Mouse (Mus musculus): ENCODE measurements around the gene Arhgef15. TPM values are rescaled to one million over a fixed set of nuclear protein-coding genes. Genes with fewer than 3 reads are reported as not detected.
A peak's percentile ranks its signal among the peaks of the same experiment; 100 is the strongest.
"Not testable (repeated sequence)": the region's sequence is repeated elsewhere in the genome, so short reads cannot be mapped to it uniquely, and the experiment has no call there.

Gene Arhgef15
- total RNA-seq, 2 experiments from 2014 or later: 18.5 to 19.5 TPM

DNA sequence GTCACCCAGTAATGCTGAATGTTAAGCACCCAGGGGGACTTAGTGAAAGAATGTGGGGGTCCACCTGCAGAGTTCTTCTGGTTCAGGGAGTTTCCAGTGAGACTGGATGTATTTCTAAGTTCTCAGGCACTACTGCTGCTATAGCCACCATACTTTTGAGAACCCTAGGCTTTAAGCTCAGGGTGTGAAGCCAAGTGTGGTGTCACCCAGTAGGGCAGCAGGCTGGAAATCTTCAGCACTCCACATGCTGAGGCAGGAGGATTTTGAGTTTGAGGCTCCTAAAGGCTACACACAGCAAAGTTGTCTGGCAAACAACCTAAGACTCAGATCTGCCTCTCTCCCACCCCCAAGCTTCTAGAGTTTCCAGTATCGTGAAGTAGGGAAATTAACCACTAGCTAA lies 9.3 kb upstream of the Arhgef15 start:
- no peak for DNase-seq (ENCODE audit: low spot score in 2 of 2)

DNA sequence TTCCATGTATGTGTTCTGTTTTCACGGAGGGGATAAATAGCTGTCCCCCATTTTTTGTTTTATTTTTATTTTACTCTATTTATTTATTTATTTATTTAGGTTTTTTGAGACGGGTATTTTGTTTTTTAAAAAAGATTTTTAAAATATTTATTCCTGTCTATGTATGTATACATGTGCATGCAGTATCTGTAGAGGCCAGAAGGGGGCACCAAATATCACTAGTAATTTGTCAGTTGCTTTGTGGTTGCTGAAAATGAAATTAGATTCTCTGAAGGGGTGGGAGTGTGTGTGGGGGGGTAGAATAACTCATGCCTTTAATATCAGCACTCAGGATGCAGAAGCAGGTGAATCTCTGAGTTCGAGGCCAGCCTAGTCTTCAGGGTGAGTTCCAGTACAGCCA lies 8.6 kb upstream of the Arhgef15 start:
- DNase-seq (ENCODE audit: low spot score in 2 of 2): peak in 1 of 2 experiments; percentile 59

DNA sequence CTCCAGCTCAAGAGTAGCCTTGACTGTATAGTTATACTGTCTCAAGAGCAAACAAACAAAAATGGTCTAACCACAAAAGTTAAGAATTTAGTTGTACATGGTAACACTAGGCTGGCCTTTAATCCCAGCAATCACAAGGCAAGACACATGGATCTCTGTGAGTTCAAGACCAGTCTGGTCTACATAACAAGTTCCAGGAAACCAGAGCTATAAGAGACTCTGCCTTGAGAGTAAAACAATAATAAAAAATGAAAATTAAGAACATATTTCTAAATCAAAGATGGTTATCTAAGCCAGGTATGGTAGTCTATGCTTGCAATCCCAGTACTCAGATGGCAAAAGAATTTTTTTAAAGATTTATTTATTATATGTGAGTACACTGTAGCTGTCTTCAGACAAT lies 7.8 kb upstream of the Arhgef15 start:
- DNase-seq (ENCODE audit: low spot score in 2 of 2): no peak

DNA sequence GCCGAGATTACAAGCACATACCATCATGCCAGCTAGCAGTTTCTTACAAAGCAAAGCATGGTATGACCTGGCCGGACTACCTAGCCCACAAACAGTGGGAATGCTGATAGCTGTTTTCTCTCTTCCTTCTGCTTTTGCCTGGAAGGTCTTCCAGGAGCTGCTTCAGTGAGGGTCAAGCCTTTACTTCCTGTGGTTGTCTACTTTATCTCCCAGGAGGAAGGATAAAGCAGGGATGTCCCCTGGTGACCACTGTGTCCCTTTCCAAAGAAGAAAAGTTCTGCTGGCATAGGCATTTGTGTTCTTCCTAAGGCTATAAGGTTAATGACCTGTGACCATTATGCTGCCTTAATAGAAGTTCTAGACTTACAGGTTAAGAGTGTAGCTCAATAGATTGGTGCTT lies 6.1 kb upstream of the Arhgef15 start:
- no peak for DNase-seq (ENCODE audit: low spot score in 2 of 2)

DNA sequence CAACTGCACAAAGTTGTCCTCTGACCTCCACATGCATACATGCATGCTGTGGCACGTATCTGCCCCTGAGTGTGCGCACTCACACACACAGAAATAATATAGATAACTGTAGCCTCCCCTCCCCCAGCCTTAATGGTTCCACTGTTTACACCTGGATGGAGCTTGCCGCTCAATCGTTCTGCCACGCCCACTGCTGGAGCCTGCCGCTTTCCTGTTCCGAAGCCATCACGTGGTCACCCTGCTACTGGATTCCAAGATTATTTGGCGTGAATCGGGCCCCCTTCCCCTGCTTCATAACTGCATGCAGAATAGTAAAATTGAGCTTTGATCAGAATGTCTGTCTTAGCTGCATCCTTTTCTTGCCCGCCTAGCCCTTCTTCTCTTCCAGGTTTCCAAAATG lies 4.9 kb upstream of the Arhgef15 start:
- DNase-seq (ENCODE audit: low spot score in 2 of 2): not testable (repeated sequence)

DNA sequence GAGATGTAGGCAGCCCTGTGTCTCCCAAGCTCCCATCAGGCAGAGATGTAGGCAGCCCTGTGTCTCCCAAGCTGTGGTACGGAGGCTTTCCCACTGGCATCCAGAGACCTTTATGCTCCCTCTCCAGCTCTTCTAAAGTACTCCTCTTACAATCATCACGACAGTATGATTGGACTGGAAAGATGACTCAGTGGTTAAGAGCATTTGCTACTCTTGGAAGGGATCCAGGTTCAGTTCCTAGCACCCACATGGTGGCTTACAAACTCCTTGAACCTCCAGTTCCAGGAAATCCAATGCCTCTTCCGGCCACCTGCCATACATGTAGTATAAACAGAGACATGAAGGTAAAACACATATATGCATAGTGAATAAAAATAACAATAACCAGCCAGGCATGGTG lies 4.3 kb upstream of the Arhgef15 start:
- no peak for DNase-seq (ENCODE audit: low spot score in 2 of 2)

DNA sequence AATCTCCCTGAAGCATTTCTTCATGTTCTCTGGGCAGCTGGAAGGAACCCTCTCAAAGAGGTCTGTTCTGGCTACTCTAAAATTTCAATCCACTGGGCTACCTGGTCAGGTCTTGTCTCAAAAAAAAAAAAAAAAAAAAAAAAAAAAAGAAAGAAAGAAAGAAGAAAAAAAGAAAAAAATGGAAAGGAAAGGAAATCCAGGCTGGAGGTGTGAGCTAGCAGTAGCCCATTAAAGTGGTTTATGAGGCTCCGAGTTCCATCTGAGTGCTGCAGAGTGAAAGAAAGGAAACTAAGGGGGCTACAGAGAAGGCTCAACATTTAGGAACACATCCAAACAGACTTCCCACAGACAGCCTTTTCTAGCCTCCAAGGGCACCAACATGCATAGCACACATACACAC lies 691 bp upstream of the Arhgef15 start:
- no peak for DNase-seq (ENCODE audit: low spot score in 2 of 2)

DNA sequence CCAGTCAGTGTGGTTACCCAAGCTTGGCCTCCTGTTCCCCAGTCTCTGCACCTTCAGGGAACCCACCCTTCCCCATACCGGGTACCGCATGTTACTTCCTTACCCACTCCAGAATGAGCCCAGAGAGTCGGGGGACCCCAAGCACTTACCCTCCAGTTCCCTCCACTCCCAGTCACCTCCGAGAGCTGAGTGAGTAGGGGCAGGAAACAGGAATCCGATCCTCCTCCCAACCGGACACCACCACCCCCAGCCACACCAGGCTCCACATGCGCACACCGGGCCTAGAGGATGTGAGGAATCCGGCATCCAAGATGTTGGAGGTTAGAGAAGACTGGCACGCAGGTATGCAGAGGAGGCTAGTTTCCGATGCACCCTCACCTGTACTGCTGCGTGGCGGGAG lies 583 bp downstream of the Arhgef15 start:
- no peak for DNase-seq (ENCODE audit: low spot score in 2 of 2)

DNA sequence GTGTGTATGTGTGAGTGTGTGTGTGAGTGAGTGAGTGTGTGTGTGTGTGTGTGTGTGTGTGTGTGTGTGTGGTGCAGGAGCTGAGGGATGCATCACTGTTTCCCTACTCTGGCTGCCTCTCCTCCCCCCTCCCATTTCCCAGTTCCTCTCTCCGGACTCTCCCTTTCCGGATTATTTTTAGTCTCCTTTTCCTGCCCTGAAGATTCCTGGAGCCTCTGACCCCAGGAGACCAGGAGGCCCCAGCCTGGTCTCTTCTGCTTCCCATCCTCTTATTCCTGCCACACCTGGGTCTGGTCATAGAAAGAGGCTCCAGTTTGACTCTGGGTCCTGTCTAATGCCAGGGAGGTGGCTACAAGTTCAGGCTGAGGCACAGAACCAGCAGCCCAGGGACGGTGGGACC lies 1.2 kb downstream of the Arhgef15 start:
- no peak for DNase-seq (ENCODE audit: low spot score in 2 of 2)

DNA sequence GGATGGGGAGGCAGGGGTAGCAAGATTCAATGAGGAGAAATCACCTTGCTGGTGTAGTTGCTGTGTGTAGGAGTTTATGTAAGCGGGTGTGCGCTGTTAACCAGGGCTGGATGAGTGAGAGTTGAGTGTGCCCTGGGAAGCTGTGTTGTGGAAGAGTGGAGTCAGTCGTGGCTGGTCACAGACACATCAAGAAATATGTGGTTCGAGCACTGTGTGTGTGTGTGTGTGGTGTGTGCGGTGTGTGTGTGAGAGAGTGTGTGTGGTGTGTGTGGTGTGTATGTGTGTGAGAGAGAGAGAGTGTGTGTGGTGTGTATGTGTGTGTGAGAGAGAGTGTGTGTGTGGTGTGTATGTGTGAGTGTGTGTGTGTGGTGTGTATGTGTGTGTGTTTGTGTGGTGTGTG lies 1.8 kb downstream of the Arhgef15 start:
- DNase-seq (ENCODE audit: low spot score in 2 of 2): no peak

DNA sequence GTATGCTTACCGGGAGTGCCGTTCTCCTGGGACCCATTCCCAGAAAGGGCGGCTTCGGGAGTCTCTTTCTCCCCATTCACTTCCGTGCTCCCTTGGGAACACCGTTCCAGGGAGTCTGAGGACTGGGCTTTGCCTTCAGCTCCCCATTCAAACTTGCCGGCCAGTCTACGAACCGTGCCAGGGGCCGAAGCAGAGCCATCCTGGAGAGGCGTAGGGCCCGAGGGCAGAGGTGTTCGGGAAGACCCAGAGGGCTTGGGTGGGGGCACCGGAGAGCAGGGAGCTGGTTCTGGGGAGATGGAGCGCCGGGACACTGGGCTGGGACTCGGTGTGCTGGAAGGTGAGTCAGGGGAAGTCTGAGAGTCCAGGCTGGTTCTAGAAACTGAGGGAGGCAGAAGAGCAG lies 2.9 kb downstream of the Arhgef15 start:
- no peak for DNase-seq (ENCODE audit: low spot score in 2 of 2)

DNA sequence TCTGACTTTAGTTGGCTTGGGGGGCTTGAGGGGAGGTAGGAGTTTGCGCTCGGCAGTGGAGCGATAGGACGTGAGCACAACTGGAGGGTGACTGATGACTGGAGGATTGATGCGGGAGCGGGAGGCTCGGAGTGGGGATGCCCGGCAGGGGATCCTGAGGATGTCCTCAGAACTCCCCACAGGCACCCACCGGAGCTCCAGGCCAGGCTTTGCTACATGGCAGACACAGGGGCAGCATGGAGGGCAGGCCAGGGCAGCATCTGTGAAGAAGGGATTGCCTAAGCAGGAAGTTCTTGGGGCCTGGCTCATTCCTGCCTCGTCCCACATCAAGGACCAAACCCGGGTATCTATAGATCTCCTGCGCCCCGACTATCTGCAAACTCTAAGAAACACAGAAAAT lies 3.4 kb downstream of the Arhgef15 start:
- no peak for DNase-seq (ENCODE audit: low spot score in 2 of 2)

DNA sequence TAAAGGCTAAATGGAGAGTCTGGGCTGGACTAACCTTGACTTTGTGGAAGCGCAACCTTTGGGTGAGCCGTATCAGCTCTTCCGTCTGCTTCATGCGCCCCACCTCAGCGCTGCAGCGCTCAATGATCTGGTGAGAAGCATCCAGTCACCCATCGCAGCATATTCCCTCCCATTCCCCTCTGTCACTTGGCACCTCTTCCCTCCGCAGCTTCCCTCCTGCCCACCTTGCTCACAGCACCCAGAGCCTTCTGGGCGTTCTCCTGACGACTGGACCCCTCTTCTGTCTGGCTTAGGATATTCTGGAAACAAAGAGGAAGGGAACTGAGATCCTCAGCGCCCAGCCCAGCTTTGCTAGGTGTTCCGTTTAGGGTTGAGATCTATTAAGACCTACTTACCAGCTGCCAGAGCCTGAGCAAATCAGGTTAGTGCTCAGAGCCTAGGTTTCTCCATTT lies 9.7 kb downstream of the Arhgef15 start:
- no peak for DNase-seq (ENCODE audit: low spot score in 2 of 2)

DNA sequence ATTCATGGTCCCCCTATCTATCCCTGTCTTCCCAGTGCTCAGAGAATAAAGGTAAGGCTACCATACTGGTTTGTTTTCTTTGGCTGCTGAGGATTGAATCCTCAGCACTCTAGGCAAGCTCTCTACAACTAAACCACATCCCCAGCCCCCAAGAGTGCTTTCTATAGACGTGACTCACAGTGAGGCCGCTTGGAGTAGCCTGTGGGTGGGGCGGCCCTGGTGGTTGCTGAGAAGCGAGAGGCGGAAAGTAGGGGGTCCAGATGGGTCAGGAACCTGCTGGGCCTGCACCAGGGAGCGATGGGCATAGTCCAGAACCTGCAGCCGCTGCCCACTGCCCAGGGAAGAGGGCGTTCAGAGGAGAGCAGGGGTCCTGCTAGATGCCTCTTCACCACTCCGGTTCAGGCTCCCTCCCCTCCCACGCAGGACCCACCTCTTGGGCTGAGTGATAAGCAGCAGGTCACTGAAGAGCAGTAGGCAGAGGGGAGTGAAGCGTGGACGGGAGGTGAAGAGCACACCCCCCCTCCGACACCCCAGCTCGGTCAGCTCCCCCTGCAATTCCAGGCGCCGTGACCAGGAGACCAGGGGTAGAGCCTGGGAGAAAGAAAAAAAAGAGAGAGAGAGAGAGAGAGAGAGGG lies 10.4 kb downstream of the Arhgef15 start:
- no peak for DNase-seq (ENCODE audit: low spot score in 2 of 2)

DNA sequence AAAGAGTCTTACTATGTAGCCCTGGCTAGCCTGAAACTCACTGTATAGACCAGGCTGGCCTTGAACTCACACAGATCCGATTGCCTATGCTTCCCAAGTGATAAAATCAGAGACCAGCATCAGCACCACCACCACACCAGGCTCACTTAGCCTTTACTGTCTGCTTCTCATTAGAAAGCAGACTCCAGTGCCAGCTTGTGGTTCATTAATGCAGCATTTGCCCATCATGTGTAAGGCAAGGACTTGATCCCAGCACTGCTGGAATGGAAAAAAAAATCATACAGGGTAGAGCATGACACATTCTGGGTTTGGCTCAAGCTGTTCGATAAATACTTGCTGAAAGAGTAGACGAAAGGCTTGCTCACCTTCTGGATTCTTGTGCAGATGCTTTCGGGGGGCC lies 11.3 kb downstream of the Arhgef15 start:
- no peak for DNase-seq (ENCODE audit: low spot score in 2 of 2)

DNA sequence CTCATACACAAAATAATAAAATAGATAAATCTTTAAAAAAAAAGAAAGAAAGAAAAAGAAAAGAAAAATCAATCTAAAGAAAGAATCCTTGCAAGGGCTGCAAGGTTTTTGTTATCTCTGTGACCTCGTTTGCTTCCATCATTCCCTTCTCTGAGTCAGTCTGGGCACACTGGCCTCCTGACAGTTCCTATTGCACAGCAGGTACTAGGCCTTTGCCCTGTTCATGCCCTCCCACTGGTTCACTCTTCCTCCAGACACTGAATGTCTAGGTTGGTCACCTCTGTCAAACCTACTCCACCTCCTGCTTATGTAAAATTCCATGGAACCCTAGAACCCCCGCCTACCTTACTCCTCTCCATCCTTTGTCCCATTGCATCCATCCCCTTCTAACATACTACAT lies 12.0 kb downstream of the Arhgef15 start:
- no peak for DNase-seq (ENCODE audit: low spot score in 2 of 2)

DNA sequence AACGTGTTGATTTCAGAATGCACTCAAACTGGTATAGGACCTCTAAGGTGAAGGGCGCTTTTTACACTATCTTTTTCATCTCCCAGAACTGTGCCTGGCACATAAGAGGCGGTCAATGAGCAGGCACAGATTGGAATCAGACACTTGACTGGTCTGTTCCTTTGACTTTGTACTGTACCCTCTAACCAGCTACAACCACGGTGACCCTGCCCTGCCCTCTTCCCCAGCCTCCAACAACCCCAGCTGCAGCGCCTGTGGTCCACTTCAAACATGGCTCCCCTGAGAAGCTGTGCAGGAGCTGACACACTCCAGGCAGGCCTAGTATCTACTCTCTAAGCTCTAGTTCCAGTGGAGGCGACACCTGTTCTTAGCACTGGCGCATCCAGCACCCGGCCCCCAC lies 14.5 kb downstream of the Arhgef15 start:
- no peak for DNase-seq (ENCODE audit: low spot score in 2 of 2)

DNA sequence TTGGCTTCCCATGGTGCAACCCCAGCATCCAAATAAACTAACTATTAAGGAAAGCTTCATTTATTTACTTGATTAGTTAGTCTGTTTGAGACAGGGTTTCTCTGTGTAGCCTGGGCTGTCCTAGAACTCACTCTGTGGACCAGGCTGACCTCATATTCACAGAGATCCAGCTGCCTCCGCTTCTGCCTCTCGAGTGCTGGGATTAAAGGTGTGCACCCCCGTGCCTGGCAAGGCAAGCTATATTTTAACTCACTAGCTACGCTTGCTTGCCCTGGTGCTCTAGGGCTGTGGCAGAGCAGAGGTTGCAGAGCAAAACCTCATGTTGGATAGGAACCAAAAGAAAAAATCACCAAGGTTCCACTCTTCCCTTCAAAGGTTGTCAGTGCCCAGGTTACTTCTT lies 16.8 kb downstream of the Arhgef15 start:
- DNase-seq (ENCODE audit: low spot score in 2 of 2): no peak

DNA sequence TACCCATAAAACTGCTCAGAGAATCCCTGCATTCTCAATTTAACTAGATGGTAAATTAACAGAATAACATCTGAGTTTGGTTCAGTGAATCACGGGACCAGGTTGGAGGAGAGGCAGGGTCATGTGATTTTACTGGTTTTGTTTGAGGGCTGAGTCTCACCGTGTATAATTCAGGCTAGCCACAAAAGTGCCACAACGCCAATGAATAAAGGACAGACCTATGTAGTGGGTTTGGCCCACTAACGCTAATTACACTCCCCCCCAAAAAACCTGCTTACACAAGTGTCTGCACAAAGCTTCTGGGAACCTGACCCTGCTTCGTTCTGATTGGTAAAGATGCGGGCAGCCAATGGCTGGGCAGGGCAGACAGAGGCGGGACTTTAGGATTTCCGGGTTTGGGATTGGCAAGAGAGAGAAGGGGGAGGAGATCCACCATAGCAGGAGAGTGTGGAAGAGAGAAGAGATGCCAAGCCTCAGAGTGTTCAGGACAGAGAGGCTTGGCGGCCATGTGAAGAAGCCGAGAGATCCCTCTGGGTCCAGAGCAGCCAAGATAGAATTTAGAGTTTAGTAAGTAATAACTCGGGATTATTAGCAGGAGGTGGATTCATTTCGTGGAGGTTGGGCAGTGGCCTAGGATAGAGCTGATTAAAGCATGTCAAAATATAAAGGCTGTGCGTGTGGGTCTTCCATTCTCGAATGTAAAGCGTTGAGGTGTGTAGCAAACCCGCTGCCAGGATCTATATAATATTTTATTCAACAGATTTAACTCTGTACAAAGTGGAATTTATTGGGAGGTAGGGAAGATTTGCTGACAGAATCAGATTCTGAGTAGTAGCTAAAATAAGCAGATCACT lies 17.6 kb downstream of the Arhgef15 start:
- peak; percentile 66 to 72 for DNase-seq (ENCODE audit: low spot score in 2 of 2)

DNA sequence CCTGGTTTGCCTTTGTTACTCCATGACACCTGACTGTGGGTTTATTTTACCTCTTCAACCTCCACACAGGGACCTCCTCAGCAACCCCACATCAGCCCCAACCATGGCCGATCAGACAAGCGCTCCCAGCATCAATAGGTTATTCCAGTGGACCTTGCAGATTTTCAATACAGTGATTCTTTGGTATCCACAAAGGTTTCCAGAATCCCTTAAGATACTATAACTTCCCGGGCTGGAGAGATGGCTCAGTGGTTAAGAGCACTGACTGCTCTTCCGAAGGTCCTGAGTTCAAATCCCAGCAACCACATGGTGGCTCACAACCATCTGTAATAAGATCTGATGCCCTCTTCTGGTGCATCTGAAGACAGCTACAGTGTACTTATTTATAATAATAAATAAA lies 20.3 kb downstream of the Arhgef15 start:
- not testable (repeated sequence) for DNase-seq (ENCODE audit: low spot score in 2 of 2)

DNA sequence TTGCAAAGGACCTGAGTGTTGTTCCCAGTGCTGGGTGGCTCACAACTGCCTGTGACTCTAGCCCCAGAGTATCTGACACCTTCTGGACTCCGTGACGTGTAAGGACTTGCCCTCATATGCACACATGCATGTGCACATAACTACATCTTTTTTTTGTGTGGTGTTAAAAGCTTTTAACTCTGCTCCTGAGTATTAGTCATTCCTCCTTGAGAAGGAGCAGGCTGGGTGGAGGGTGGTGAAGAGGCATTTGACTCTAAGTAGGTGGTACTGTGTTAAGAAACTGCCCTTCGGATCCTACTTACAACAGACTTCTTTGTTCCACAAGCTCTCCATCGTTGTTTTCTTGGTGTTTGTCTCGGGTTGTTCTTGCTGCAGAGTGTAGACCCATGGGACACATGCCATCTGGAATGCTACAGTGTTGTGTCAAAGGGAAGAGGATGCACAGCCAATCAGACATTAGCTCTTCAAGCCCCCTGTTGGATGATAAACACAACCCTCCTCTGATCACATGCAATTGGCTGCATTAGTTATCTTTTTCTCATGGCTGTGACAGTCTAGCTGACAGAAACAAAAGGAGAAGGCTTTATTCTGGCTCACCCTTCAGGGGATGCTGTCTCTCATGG lies 23.3 kb downstream of the Arhgef15 start:
- DNase-seq (ENCODE audit: low spot score in 2 of 2): no peak

DNA sequence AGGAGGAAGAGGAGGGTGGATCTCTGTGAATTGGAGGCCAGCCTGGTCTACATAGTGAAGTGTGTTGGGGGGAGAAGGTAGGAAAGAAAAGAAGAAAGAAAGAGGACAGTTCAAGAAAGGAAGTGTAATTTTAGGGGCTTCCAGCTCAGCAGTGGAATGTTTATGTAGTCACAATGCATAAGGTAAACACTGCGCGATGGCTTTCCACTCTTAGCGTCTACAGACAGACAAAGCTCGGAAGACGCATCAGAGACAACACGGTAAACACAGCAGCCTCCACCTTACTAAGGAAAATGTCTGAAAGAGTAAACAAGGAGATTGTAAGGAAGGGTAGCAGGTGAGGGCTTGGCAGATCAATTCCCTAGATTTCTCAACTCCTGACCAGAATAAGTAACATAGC lies 27.3 kb downstream of the Arhgef15 start:
- no peak for DNase-seq (ENCODE audit: low spot score in 2 of 2)
